Mouse (Mus musculus) lung, embryonic 15.5 days (tissue): ENCODE measurements at regions not wholly inside any gene's neighbourhood (a gene's known extent, or its start where the extent isn't known, plus 50 kb on each side); places are given as distances from the start of the nearest gene placed in this dataset.
A peak's percentile ranks its signal among the peaks of the same experiment; 100 is the strongest.

Experiments
- ATAC-seq: fragments of 200-750 bp; cut with Nextera tagmentation; 2 replicates; pipeline ENCODE4 v1.8.0; 2017; ENCODE audit warnings: moderate number of reproducible peaks, borderline replicate concordance; ENCODE audit not compliant: low FRiP score, low TSS enrichment; ENCODE audit errors: extremely low read depth
- H3K27ac ChIP-seq: fragments of 300-500 bp; sonication (generic); 2 replicates; pipeline ENCODE4 v1.5.1; 2015; ENCODE audit warnings: moderate library complexity, mild to moderate bottlenecking, inconsistent platforms
- H3K27me3 ChIP-seq: fragments of 300-500 bp; sonication (generic); 2 replicates; pipeline ENCODE4 v1.6.1; 2015; ENCODE audit warnings: inconsistent platforms
- H3K36me3 ChIP-seq: fragments of 300-500 bp; sonication (generic); 2 replicates; pipeline ENCODE4 v1.6.1; 2015; ENCODE audit warnings: inconsistent platforms
- H3K4me1 ChIP-seq: fragments of 300-500 bp; sonication (generic); 2 replicates; pipeline ENCODE4 v1.6.1; 2015; ENCODE audit warnings: inconsistent platforms
- H3K4me2 ChIP-seq: fragments of 300-500 bp; sonication (generic); 2 replicates; pipeline ENCODE4 v1.6.1; 2015; ENCODE audit warnings: inconsistent platforms, mild to moderate bottlenecking, moderate library complexity
- H3K4me3 ChIP-seq: fragments of 300-500 bp; sonication (generic); 2 replicates; pipeline ENCODE4 v1.5.1; 2015; ENCODE audit warnings: mild to moderate bottlenecking, inconsistent platforms
- H3K9ac ChIP-seq: fragments of 300-500 bp; sonication (generic); 2 replicates; pipeline ENCODE4 v1.6.1; 2015; ENCODE audit warnings: inconsistent platforms
- H3K9me3 ChIP-seq: fragments of 300-500 bp; sonication (generic); 2 replicates; pipeline ENCODE4 v1.6.1; 2016; ENCODE audit warnings: inconsistent platforms
- WGBS: fragments of 180-500 bp; shearing (Covaris S2); methylation state at CpG from one replicate; pipeline ENCODE4 v1.1.7; 2015; 5-methylcytosine and 5-hydroxymethylcytosine counted together

- H3K36me3 ChIP-seq, result no peaks in the 10 kb centered on the region
- peak; percentile 67; the same call in 1 of the 2 replicates for ATAC-seq
- H3K9me3 ChIP-seq, result no peaks in the 10 kb centered on the region
- 47% methylated on average over 2 of the region's 2 CpGs for WGBS
- no peak overlapping the region for H3K9ac ChIP-seq
- H3K4me3 ChIP-seq, result no peak overlapping the region
- H3K4me2 ChIP-seq, result no peak overlapping the region
- H3K27ac ChIP-seq, result no peak overlapping the region
- H3K27me3 ChIP-seq, result no peaks in the 10 kb centered on the region
- no peaks in the 10 kb centered on the region for H3K4me1 ChIP-seq
These were observed 383.3 kb downstream of the Amd2 start for GRCm38 (mm10) chr10:35328319-35328862.

GRCm38 (mm10) chr10:35298775-35299174, 412.9 kb downstream of the Amd2 start:
- Histone ChIP-seq H3K9me3 (no peaks in the 10 kb centered on the region), H3K27me3 (no peaks in the 10 kb centered on the region), H3K4me1 (no peaks in the 10 kb centered on the region), H3K4me2 (no peak overlapping the region), H3K9ac (no peak overlapping the region), H3K4me3 (no peak overlapping the region), H3K36me3 (no peaks in the 10 kb centered on the region), H3K27ac (no peak overlapping the region)
- no peak for ATAC-seq

GRCm38 (mm10) chr10:35265066-35265465, 446.6 kb downstream of the Amd2 start:
- Histone ChIP-seq H3K27ac (no peak overlapping the region), H3K9me3 (no peaks in the 10 kb centered on the region), H3K36me3 (no peaks in the 10 kb centered on the region), H3K27me3 (no peaks in the 10 kb centered on the region), H3K4me2 (no peak overlapping the region), H3K4me3 (no peak overlapping the region), H3K9ac (no peak overlapping the region), H3K4me1 (no peaks in the 10 kb centered on the region)
- no peak for ATAC-seq

GRCm38 (mm10) chr10:35236431-35236830, 475.3 kb downstream of the Amd2 start:
- Histone ChIP-seq H3K9me3 (no peaks in the 10 kb centered on the region), H3K27me3 (no peaks in the 10 kb centered on the region), H3K4me1 (no peaks in the 10 kb centered on the region), H3K4me2 (no peak overlapping the region), H3K36me3 (no peaks in the 10 kb centered on the region), H3K27ac (no peak overlapping the region), H3K9ac (no peak overlapping the region), H3K4me3 (no peak overlapping the region)
- ATAC-seq, result no peak
- WGBS, result 51% methylated on average over 1 of the region's 1 CpGs

- Histone ChIP-seq H3K4me2 (no peak overlapping the region), H3K27ac (no peak overlapping the region), H3K4me1 (no peaks in the 10 kb centered on the region), H3K36me3 (no peaks in the 10 kb centered on the region), H3K4me3 (no peak overlapping the region), H3K9ac (no peak overlapping the region), H3K9me3 (no peaks in the 10 kb centered on the region), H3K27me3 (no peaks in the 10 kb centered on the region)
- WGBS, result 95% methylated on average over 2 of the region's 2 CpGs
- ATAC-seq, result no peak
These were observed 476.4 kb downstream of the Amd2 start for GRCm38 (mm10) chr10:35235260-35235659.

GRCm38 (mm10) chr10:35229540-35229939, 482.2 kb downstream of the Amd2 start:
- H3K4me1 ChIP-seq, result no peaks in the 10 kb centered on the region
- H3K27ac ChIP-seq, result no peak overlapping the region
- ATAC-seq, result no peak
- H3K4me3 ChIP-seq, result no peak overlapping the region
- no peaks in the 10 kb centered on the region for H3K36me3 ChIP-seq
- no peaks in the 10 kb centered on the region for H3K27me3 ChIP-seq
- no peak overlapping the region for H3K4me2 ChIP-seq
- H3K9me3 ChIP-seq, result no peaks in the 10 kb centered on the region
- H3K9ac ChIP-seq, result no peak overlapping the region
